In the genomic region with DNA sequence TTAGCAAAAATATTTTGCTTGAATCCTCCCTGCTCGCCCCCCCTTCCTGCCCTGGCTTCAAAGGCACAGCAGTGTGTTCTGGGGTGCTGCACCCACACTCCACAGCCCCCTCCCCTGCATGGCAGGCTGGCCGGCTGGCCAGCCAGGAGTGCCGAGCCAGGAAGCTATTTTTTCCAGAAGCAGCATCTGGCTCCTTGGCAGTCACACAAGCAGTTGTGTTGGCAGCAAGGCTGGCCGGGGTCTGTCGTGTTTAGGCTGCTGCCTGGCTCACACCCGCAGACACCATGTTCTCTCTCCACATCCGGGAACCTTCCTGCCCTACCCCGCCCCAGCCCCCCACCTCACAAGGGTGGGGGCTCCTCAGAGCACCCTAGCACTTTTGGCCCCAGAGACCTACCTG, we compare ENCODE assay signal across 8 mouse cellular contexts.
DNase-seq lines count a peak whose midpoint lies in the region.

No protein-coding gene starts in this region.

- peak; percentile 19 to 55 for DNase-seq in left cerebral cortex, adult 18-20 months (ENCODE audit: low spot score in 2 of 2)
- no peak for DNase-seq in left cerebral cortex, adult 11 months (ENCODE audit: low spot score)
- peak; percentile 74 for DNase-seq in gastrocnemius, postnatal 25 days
- peak; percentile 48 to 69 for DNase-seq in layer of hippocampus, postnatal 14 days (ENCODE audit: low spot score in 2 of 2)
- DNase-seq in ovary, postnatal 36 days (ENCODE audit: low spot score) = peak; percentile 38
- DNase-seq in adrenal gland, adult 8-10 months = no peak
- DNase-seq in spleen, adult 18-20 months = no peak
- DNase-seq in cerebellum, adult 8-10 months = no peak

Comparison
In these comparisons a context has a peak if more than half of its experiments do, and no peak if none do; other contexts are left out.
1. DNase-seq: peak in left cerebral cortex, adult 18-20 months (2 of 2), gastrocnemius, postnatal 25 days (single experiment), layer of hippocampus, postnatal 14 days (2 of 2) and ovary, postnatal 36 days (single experiment); none in left cerebral cortex, adult 11 months (single experiment), adrenal gland, adult 8-10 months (single experiment), spleen, adult 18-20 months (0 of 2) and cerebellum, adult 8-10 months (single experiment).